Mouse (Mus musculus) forebrain, embryonic 14.5 days (tissue): Measurements from ENCODE around the gene Aph1a. TPM values are rescaled to one million over a fixed set of nuclear protein-coding genes. Genes with fewer than 3 reads are reported as not detected.

ENCODE experiments used
- ATAC-seq: fragments of 200-750 bp; cut with Nextera tagmentation; 2 replicates; pipeline ENCODE4 v1.8.0; 2017; ENCODE audit warnings: mild to moderate bottlenecking, moderate library complexity
- DNase-seq: peaks from one replicate; pipeline ENCODE4 v3.0.0-alpha.2; 2015; ENCODE audit warnings: low spot score
- H3K27ac ChIP-seq: fragments of 300-500 bp; sonication (generic); 2 replicates; pipeline ENCODE4 v1.5.1; 2014; ENCODE audit warnings: low read depth, mild to moderate bottlenecking, control low read depth, low read length, moderate library complexity
- H3K27me3 ChIP-seq: fragments of 300-500 bp; sonication (generic); replicated peaks from 2 replicates; pipeline ENCODE4 v1.6.1; 2014; ENCODE audit warnings: low read length, control low read depth, mixed read lengths; ENCODE audit not compliant: control insufficient read depth, insufficient read depth
- H3K36me3 ChIP-seq: fragments of 300-500 bp; sonication (generic); 2 replicates; pipeline ENCODE4 v1.6.1; 2014; ENCODE audit warnings: low read length, control low read depth; ENCODE audit not compliant: control insufficient read depth, insufficient read depth
- H3K4me1 ChIP-seq: fragments of 300-500 bp; sonication (generic); 2 replicates; pipeline ENCODE4 v1.6.1; 2014; ENCODE audit warnings: antibody characterized with exemption, low read length, control low read depth; ENCODE audit not compliant: control insufficient read depth, insufficient read depth
- H3K4me2 ChIP-seq: fragments of 300-500 bp; sonication (generic); 2 replicates; pipeline ENCODE4 v1.6.1; 2014; ENCODE audit warnings: mild to moderate bottlenecking, control low read depth, low read length
- H3K4me3 ChIP-seq: fragments of 300-500 bp; sonication (generic); 2 replicates; pipeline ENCODE4 v1.5.1; 2014; ENCODE audit warnings: low read depth, low read length, control low read depth
- H3K9ac ChIP-seq: fragments of 300-500 bp; sonication (generic); 2 replicates; pipeline ENCODE4 v1.6.1; 2014; ENCODE audit warnings: mild to moderate bottlenecking, low read length, control low read depth, moderate library complexity
- H3K9me3 ChIP-seq: fragments of 300-500 bp; sonication (generic); replicated peaks from 2 replicates; pipeline ENCODE4 v1.6.1; 2016; ENCODE audit warnings: low read length, control low read depth, mixed read lengths; ENCODE audit not compliant: control insufficient read depth
- WGBS: fragments of 180-500 bp; shearing (Covaris S2); extraction: QIAGEN DNeasy Blood & Tissue Kit; methylation state at CpG from one replicate; pipeline ENCODE4 v1.1.7; 2014; 5-methylcytosine and 5-hydroxymethylcytosine counted together
- polyA plus RNA-seq: library from polyadenylated mRNA; unstranded; fragments of >200 nt; fragmentation: Nextera tagmentation; extraction: Ambion mirVana; gene quantifications from 2 replicates; pipeline ENCODE4 v1.2.1, GENCODE M21; 2014

The Aph1a gene
- polyA plus RNA-seq, 1 experiment from 2014 or later, result 51.7 TPM

DNA sequence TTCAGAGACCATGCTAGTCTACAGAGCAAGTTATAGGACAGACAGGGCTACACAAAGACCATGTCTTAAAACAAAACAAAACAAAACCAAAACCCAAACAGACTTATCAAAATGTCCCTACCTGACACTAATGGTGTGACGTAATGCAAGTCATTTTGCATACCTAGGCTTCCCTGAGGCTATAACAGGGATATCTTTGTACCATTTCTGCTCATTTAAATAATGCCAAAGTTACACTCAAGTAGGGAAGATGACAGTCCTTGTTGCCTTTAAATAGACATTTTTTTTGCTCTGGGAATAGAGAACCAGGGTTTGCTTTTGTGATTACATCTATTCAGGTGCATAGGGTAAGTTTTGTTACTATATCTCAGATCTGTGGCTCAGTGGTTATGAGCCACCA, 37.7 kb downstream of the Aph1a start:
- H3K4me2 ChIP-seq, result no peak overlapping the region; the same call in 1 of the 2 replicates

DNA sequence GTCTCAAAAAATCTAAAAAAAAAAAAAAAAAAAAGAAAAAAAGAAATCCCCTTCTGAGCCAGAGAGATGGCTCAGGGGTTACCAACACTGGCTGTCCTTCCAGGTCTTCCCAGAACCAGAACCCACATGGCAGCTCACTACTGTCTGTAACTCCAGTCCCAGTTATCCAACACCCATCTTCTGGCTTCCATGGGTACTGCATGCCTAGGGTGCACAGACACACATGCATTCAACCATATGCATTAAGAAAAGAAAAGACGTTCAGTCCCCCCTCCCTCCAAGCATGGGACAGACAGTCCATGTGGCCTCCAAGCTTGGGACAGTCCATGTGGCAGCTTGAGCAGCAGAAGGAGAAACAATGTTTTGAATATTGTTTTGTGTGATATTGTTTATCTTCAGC, 38.4 kb downstream of the Aph1a start:
- DNase-seq (no peak), ATAC-seq (no peak)
- 58% methylated on average over 1 of the region's 1 CpGs for WGBS
- no peak overlapping the region for H3K4me3 ChIP-seq
- H3K27ac ChIP-seq, result no peak overlapping the region
- peaks cover 9% of the 10 kb centered on the region for H3K4me1 ChIP-seq
- H3K9ac ChIP-seq, result no peak overlapping the region
- peaks cover 31% of the 10 kb centered on the region for H3K36me3 ChIP-seq
- H3K4me2 ChIP-seq, result no peak overlapping the region; the same call in 1 of the 2 replicates
- H3K27me3 ChIP-seq, result no peaks in the 10 kb centered on the region
- H3K9me3 ChIP-seq, result no peaks in the 10 kb centered on the region

More for the DNA sequence above, 37.7 kb downstream of the Aph1a start:
- H3K27ac ChIP-seq, result no peak overlapping the region
- WGBS, result 81% methylated on average over 1 of the region's 1 CpGs
- H3K36me3 ChIP-seq, result peaks cover 24% of the 10 kb centered on the region
- H3K27me3 ChIP-seq, result no peaks in the 10 kb centered on the region
- DNase-seq (no peak), ATAC-seq (no peak)
- H3K9me3 ChIP-seq, result no peaks in the 10 kb centered on the region
- no peak overlapping the region for H3K4me3 ChIP-seq
- peaks cover 9% of the 10 kb centered on the region for H3K4me1 ChIP-seq
- no peak overlapping the region for H3K9ac ChIP-seq

DNA sequence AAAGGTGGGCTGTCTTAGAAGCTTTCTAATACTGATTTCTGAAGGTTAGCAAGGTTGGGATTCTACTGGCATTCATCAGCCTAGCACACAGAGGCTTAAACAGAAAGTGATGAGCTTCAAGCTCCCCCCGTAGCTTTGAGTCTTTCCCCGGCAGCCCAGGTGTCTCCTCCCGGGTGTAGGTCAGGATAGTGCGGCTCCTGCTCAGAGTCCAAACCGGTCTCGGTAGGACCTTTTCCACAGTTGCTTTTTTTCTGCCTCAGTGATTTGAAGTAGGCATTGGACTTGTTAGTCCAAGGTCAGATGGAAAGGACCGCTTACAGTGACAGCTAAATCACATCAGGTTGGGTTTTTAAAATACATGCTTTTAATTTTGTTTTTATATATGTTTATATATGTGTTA, 38.8 kb downstream of the Aph1a start:
- DNase-seq (no peak), ATAC-seq (no peak)
- H3K9me3 ChIP-seq, result no peaks in the 10 kb centered on the region
- H3K27me3 ChIP-seq, result no peaks in the 10 kb centered on the region
- no peak overlapping the region for H3K9ac ChIP-seq
- WGBS, result 90% methylated on average over 7 of the region's 7 CpGs
- H3K4me3 ChIP-seq, result no peak overlapping the region
- peaks cover 35% of the 10 kb centered on the region for H3K36me3 ChIP-seq
- H3K4me1 ChIP-seq, result peaks cover 9% of the 10 kb centered on the region
- H3K27ac ChIP-seq, result no peak overlapping the region
- no peak overlapping the region; the same call in 1 of the 2 replicates for H3K4me2 ChIP-seq

DNA sequence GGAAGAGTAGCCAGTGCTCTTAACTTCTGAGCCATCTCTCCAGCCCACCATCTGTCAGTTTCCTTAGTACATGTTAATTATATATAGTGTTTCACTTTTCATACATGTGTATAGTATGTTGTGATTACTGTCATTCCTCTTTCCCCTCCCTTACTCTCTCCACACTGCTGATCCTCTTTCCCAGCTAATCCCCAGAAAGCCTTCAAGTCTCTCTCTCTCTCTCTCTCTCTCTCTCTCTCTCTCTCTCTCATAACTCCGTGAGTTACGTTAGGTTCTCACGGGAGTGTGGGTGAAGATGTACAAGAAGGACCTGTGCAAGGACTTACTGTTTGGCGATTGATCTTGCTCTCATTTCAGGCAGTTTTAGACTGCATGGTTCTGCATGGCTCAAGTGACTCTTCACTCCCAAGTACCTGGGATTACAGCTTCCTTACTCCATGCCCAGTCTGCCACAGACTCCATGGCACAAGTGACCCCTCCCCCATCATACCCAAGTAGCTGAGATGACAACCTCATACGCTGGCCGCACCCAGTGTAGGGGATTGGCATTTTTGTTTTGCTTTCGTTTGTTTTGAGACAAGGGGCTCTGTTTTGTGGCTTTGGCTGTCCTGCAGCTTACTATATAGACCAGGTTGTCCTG, 39.5 kb downstream of the Aph1a start:
- no peaks in the 10 kb centered on the region for H3K27me3 ChIP-seq
- 92% methylated on average over 7 of the region's 7 CpGs for WGBS
- DNase-seq, result no peak

DNA sequence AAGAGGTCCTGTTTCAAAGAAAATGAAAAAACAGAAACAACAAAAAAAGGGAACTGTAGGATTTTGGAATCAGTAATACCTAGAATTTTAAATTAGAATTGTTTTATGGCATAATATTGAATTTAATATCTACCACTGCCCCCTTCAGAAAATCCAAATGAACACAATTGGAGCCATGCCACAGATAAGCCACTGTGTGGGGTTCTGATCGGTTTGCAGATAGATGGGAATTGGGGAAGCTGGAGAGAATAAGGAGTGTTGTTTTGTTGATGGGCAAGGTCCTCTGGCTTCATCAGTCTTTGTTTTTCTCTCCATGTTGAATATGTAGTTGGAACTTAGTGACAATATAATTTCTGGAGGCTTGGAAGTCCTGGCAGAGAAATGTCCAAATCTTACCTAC, 40.7 kb downstream of the Aph1a start:
- ATAC-seq (no peak), DNase-seq (no peak)
- no peak overlapping the region for H3K4me2 ChIP-seq
- peaks cover 9% of the 10 kb centered on the region for H3K4me1 ChIP-seq
- no peak overlapping the region for H3K9ac ChIP-seq
- no peak overlapping the region for H3K27ac ChIP-seq
- no peaks in the 10 kb centered on the region for H3K27me3 ChIP-seq
- peaks cover 53% of the 10 kb centered on the region for H3K36me3 ChIP-seq
- no peak overlapping the region for H3K4me3 ChIP-seq
- H3K9me3 ChIP-seq, result no peaks in the 10 kb centered on the region
- 94% methylated on average over 1 of the region's 1 CpGs for WGBS

More for the DNA sequence above, 39.5 kb downstream of the Aph1a start:
- Histone ChIP-seq H3K4me3 (no peak overlapping the region), H3K9ac (no peak overlapping the region), H3K27ac (no peak overlapping the region), H3K4me1 (peaks cover 9% of the 10 kb centered on the region), H3K36me3 (peaks cover 41% of the 10 kb centered on the region), H3K4me2 (no peak overlapping the region), H3K9me3 (no peaks in the 10 kb centered on the region)
- ATAC-seq, result no peak

DNA sequence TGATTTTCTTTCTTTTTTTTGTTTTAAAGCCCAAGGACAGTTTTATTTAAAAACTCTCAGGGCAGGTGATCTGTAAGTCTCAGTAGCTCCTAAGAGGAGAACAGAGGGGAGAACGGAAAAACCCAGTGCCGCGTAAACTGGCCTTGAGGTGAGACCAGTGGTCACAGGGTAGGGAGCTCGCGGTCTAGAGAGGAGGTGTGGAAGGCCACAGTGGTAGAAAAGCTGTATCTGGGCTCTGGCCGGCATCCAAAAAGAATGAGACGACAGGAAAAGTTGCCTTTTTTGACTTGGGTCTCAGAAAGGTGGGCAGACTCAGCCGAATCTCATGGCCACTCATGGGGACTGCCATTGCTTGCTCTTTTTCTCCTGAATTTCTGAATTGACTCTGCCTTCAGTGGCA, 44.4 kb downstream of the Aph1a start:
- H3K4me2 ChIP-seq, result no peak overlapping the region
- ATAC-seq, result no peak
- H3K9ac ChIP-seq, result no peak overlapping the region
- DNase-seq, result no peak
- H3K27ac ChIP-seq, result no peak overlapping the region
- WGBS, result 98% methylated on average over 8 of the region's 8 CpGs
- no peaks in the 10 kb centered on the region for H3K9me3 ChIP-seq
- H3K4me1 ChIP-seq, result no peaks in the 10 kb centered on the region
- H3K4me3 ChIP-seq, result no peak overlapping the region
- H3K36me3 ChIP-seq, result peaks cover 91% of the 10 kb centered on the region
- no peaks in the 10 kb centered on the region for H3K27me3 ChIP-seq

DNA sequence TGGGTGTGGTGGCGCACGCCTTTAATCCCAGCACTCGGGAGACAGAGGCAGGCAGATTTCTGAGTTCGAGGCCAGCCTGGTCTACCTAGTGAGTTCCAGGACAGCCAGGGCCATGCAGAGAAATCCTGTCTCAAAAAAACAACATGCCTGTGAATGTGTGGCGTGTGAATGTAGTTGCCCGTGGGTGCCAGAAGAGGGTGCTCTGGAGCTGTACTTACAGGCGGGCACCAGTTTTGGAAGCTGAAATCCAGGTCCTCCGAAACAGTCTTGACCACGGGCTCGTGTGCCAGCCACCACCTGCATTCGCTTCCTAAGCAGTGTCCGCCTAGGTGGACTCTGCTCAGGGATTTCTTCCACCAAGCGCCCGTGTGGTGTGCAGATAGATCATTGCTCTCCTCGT, 45.1 kb downstream of the Aph1a start:
- H3K9ac ChIP-seq, result no peak overlapping the region
- 90% methylated on average over 15 of the region's 15 CpGs for WGBS
- H3K27me3 ChIP-seq, result no peaks in the 10 kb centered on the region
- H3K4me3 ChIP-seq, result no peak overlapping the region
- no peak overlapping the region for H3K4me2 ChIP-seq
- no peaks in the 10 kb centered on the region for H3K9me3 ChIP-seq
- H3K4me1 ChIP-seq, result no peaks in the 10 kb centered on the region
- peaks cover 90% of the 10 kb centered on the region for H3K36me3 ChIP-seq
- DNase-seq (no peak), ATAC-seq (no peak)
- no peak overlapping the region for H3K27ac ChIP-seq

DNA sequence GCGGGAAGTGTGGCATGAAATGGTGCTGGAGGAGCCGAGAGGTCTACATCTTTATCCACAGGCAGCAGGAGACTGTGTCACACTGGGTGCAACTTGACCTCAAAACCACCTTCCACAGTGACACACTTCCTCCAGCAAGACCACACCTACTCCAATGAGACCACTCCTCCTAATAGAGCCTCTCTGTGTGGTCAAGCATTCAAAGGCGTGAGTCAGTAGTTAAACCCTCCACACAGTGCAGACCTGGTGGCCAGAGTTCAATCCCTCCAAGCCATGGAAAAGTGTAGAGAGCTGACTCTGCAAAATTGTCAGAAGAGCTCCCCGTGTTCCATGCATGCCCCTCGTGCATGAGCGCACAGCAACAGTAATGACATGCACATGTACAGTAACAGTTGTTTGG, 49.0 kb downstream of the Aph1a start:
- DNase-seq (no peak), ATAC-seq (no peak)
- Histone ChIP-seq H3K9me3 (no peaks in the 10 kb centered on the region), H3K27me3 (no peaks in the 10 kb centered on the region), H3K9ac (no peak overlapping the region), H3K36me3 (peaks cover 79% of the 10 kb centered on the region), H3K27ac (no peak overlapping the region), H3K4me2 (no peak overlapping the region), H3K4me3 (no peak overlapping the region), H3K4me1 (no peaks in the 10 kb centered on the region)
- 83% methylated on average over 6 of the region's 6 CpGs for WGBS

DNA sequence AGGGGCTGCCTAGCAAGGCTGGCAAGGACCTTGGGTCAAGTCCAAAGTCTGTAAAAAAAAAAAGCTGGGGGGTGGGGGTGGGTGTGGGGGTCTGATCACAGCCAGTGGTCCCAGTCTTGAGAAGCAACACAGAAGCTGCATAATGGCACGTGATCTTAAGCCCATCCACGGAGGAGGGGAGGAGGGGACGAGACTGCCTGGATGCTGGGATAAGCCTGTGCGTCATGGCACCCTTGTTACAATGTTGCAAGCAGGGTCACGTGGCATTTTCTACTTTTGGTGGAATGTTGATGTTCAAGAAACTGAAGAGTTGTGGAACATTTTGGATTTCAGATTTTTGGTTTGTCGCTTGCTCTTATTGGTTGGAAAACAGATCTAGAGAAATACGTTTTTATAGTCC, 49.5 kb downstream of the Aph1a start:
- ATAC-seq (no peak), DNase-seq (no peak)
- Histone ChIP-seq H3K4me1 (no peaks in the 10 kb centered on the region), H3K27me3 (no peaks in the 10 kb centered on the region), H3K9ac (no peak overlapping the region), H3K4me3 (no peak overlapping the region), H3K36me3 (peaks cover 74% of the 10 kb centered on the region), H3K9me3 (no peaks in the 10 kb centered on the region), H3K27ac (no peak overlapping the region), H3K4me2 (no peak overlapping the region)
- 89% methylated on average over 7 of the region's 7 CpGs for WGBS
